Mouse (Mus musculus) heart, adult 2 months (tissue): ENCODE data around the gene B4galt1.

Experiments used
- CTCF ChIP-seq: fragments of 200-600 bp; IDR thresholded peaks from 2 replicates; pipeline ENCODE4 v1.8.1; 2022; ENCODE audit warnings: antibody characterized with exemption, mild to moderate bottlenecking, moderate library complexity
- POLR2A ChIP-seq: fragments of 200-500 bp; IDR thresholded peaks from 2 replicates; pipeline ENCODE4 v1.6.1; 2011; ENCODE audit warnings: mild to moderate bottlenecking, low read depth, low read length, control low read depth; ENCODE audit not compliant: insufficient read depth

GRCm38 (mm10) chr4:40827926-40828325 lies 25.9 kb downstream of the B4galt1 start:
- no peak for TF ChIP-seq POLR2A
- no peak for TF ChIP-seq CTCF
